In the genomic region with DNA sequence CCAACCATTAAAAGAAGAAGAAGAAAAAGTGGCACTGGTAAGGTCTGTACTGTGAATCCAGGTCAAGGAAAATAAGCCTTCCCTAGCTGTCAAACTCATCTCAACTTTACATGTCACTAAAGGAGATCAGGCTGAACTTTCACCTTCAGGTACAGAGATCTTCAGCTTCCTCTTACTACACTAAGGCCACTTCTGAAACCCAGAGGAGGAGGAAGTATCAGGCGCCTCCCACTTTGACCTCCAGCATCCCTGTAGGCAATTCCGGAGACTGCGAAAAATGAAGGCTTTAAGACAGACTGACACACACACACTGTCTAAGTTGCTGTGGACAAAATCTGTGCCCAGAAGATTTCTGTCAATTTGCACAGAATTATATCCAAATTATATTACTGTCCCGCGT, we compare ENCODE assay signal across 8 mouse cellular contexts. TPM values are rescaled to one million over a fixed set of nuclear protein-coding genes. Genes with fewer than 3 reads are reported as not detected.
DNase-seq lines count a peak whose midpoint lies in the region; ATAC-seq lines count a peak whose summit lies in the region.

No protein-coding gene starts in this region.

- H3K9me3 ChIP-seq in embryonic facial prominence, embryonic 12.5 days = no peaks in the 10 kb centered on the region
- peaks cover 10% of the 10 kb centered on the region for H3K9me3 ChIP-seq in midbrain, embryonic 10.5 days (replicated peaks)

- WGBS in embryonic facial prominence, embryonic 12.5 days = 1% methylated on average over 5 of the region's 5 CpGs
- 0% methylated on average over 5 of the region's 5 CpGs for WGBS in large intestine, adult 2 months
- 1% methylated on average over 5 of the region's 5 CpGs for WGBS in midbrain, embryonic 10.5 days

- peak overlapping the region; percentile 93 for H3K4me3 ChIP-seq in embryonic facial prominence, embryonic 12.5 days
- peak overlapping the region; percentile 81 for H3K4me3 ChIP-seq in midbrain, embryonic 10.5 days

- peak; percentile 9 for DNase-seq in gastrocnemius, adult 18-20 months (ENCODE audit: low spot score)
- DNase-seq in gastrocnemius, postnatal 4 days (ENCODE audit: low spot score in 2 of 2) = no peak
- peak; percentile 8 to 11 for DNase-seq in heart, postnatal 36 days
- DNase-seq in large intestine, adult 2 months (ENCODE audit: low read depth, low spot score) = peak; percentile 40
- DNase-seq in midbrain, embryonic 10.5 days (ENCODE audit: low spot score) = no peak
- peak; percentile 25 for DNase-seq in thymus, postnatal 14 days
- no peak for DNase-seq in right cerebral cortex, postnatal 10 days (ENCODE audit: low spot score in 2 of 2)

- peak overlapping the region; percentile 93 for H3K9ac ChIP-seq in embryonic facial prominence, embryonic 12.5 days

- peak overlapping the region; percentile 74 for H3K4me2 ChIP-seq in embryonic facial prominence, embryonic 12.5 days (replicated peaks)

- intact Hi-C loops in heart, postnatal 36 days (cut with DNase I) = loop anchor here (5.0 to 10.0 kb wide), 2 partner anchors 130 to 163 kb away; partner anchors contain the start of gene Zfp369

- H3K27me3 ChIP-seq in embryonic facial prominence, embryonic 12.5 days = no peaks in the 10 kb centered on the region; the same call in 1 of the 2 replicates
- H3K27me3 ChIP-seq in midbrain, embryonic 10.5 days (ENCODE audit: low read depth, poor library complexity, severe bottlenecking) = no peaks in the 10 kb centered on the region

- H3K4me1 ChIP-seq in embryonic facial prominence, embryonic 12.5 days = no peaks in the 10 kb centered on the region
- H3K4me1 ChIP-seq in midbrain, embryonic 10.5 days = peaks cover 16% of the 10 kb centered on the region

- H3K27ac ChIP-seq in embryonic facial prominence, embryonic 12.5 days = peak overlapping the region; percentile 93
- H3K27ac ChIP-seq in midbrain, embryonic 10.5 days (replicated peaks) = peak overlapping the region; percentile 93

- no peak for ATAC-seq in embryonic facial prominence, embryonic 12.5 days (ENCODE audit: insufficient number of reproducible peaks, insufficient read depth, low FRiP score, low TSS enrichment)

- no peaks in the 10 kb centered on the region for H3K36me3 ChIP-seq in embryonic facial prominence, embryonic 12.5 days
- H3K36me3 ChIP-seq in midbrain, embryonic 10.5 days = 0 out of 2 replicates have a peak, but pooled peaks cover 2% of the 10 kb centered on the region

RNA-seq across cellular contexts. Expression of gene Mfsd14b, which starts 0.8 kb away (rescaled TPM):
- 1 to 10 TPM; 6.6 to 9.4 TPM for total RNA-seq in gastrocnemius, adult 18-20 months (2021)
- total RNA-seq in gastrocnemius, postnatal 4 days (2021) = 10 to 100 TPM; 23.7 to 27.4 TPM
- polyA plus RNA-seq in embryonic facial prominence, embryonic 12.5 days (2016; fragmentation: Nextera tagmentation; extraction: Ambion mirVana) = 57.1 and 60.5 TPM in 2 replicates
- total RNA-seq in heart, postnatal 36 days (2021) = 10 to 100 TPM; 18.8 to 19.4 TPM
- 15.3 and 24.0 TPM in 2 replicates for polyA plus RNA-seq in large intestine, adult 2 months (2012; rRNA removed)
- polyA plus RNA-seq in midbrain, embryonic 10.5 days (2016; fragmentation: Nextera tagmentation; extraction: Ambion mirVana) = 40.4 and 40.6 TPM in 2 replicates

RNA-seq across cellular contexts. Expression of gene Olfr465-ps1, which starts 25.9 kb away (rescaled TPM):
- not detected for total RNA-seq in gastrocnemius, adult 18-20 months (2021)
- total RNA-seq in gastrocnemius, postnatal 4 days (2021) = not detected
- polyA plus RNA-seq in embryonic facial prominence, embryonic 12.5 days (2016; fragmentation: Nextera tagmentation; extraction: Ambion mirVana) = not detected in 2 replicates
- total RNA-seq in heart, postnatal 36 days (2021) = not detected
- polyA plus RNA-seq in large intestine, adult 2 months (2012; rRNA removed) = not detected in 2 replicates
- polyA plus RNA-seq in midbrain, embryonic 10.5 days (2016; fragmentation: Nextera tagmentation; extraction: Ambion mirVana) = not detected in 2 replicates

RNA-seq across cellular contexts. Expression of gene Olfr466, which starts 38.1 kb away (rescaled TPM):
- not detected for total RNA-seq in gastrocnemius, adult 18-20 months (2021)
- not detected for total RNA-seq in gastrocnemius, postnatal 4 days (2021)
- polyA plus RNA-seq in embryonic facial prominence, embryonic 12.5 days (2016; fragmentation: Nextera tagmentation; extraction: Ambion mirVana) = not detected in 2 replicates
- not detected for total RNA-seq in heart, postnatal 36 days (2021)
- polyA plus RNA-seq in large intestine, adult 2 months (2012; rRNA removed) = not detected in 2 replicates
- not detected in 2 replicates for polyA plus RNA-seq in midbrain, embryonic 10.5 days (2016; fragmentation: Nextera tagmentation; extraction: Ambion mirVana)

RNA-seq across cellular contexts. Expression of gene Prss47, which starts 59.4 kb away (rescaled TPM):
- total RNA-seq in gastrocnemius, adult 18-20 months (2021) = not detected
- total RNA-seq in gastrocnemius, postnatal 4 days (2021) = not detected
- polyA plus RNA-seq in embryonic facial prominence, embryonic 12.5 days (2016; fragmentation: Nextera tagmentation; extraction: Ambion mirVana) = not detected in 2 replicates
- total RNA-seq in heart, postnatal 36 days (2021) = not detected
- polyA plus RNA-seq in large intestine, adult 2 months (2012; rRNA removed) = not detected in 2 replicates
- not detected in 2 replicates for polyA plus RNA-seq in midbrain, embryonic 10.5 days (2016; fragmentation: Nextera tagmentation; extraction: Ambion mirVana)

Comparison
In these comparisons a context has a peak if more than half of its experiments do, and no peak if none do; other contexts are left out.
1. DNase-seq: peak in gastrocnemius, adult 18-20 months (single experiment), heart, postnatal 36 days (2 of 2), large intestine, adult 2 months (single experiment) and thymus, postnatal 14 days (single experiment); none in gastrocnemius, postnatal 4 days (0 of 2), midbrain, embryonic 10.5 days (single experiment) and right cerebral cortex, postnatal 10 days (0 of 2).